In genomic region chr15:98955324-98955723, GRCm38 (mm10) we compare ENCODE assay signal across 10 mouse cellular contexts. TPM values are rescaled to one million over a fixed set of nuclear protein-coding genes. Genes with fewer than 3 reads are reported as not detected.
DNase-seq lines count a peak whose midpoint lies in the region; ATAC-seq and TF ChIP-seq lines count a peak whose summit lies in the region.
"Had no signal": no experiment of that assay in that cellular context is flagged by ENCODE, and none has a peak within 500 bp of the region (broad histone marks: within the 10 kb centered on the region; RNA-seq: fewer than 3 reads in every experiment).

No protein-coding gene starts in this region.

- no peak for TF ChIP-seq POLR2A in cerebellum, adult 2 months (IDR thresholded peaks at IDR 0.05; ENCODE audit: borderline replicate concordance, insufficient read depth, low read length)
- TF ChIP-seq POLR2A in brain, embryonic 14.5 days (IDR thresholded peaks at IDR 0.05; ENCODE audit: borderline replicate concordance, extremely low read depth, insufficient read depth, insufficient read length, poor library complexity, severe bottlenecking), result no peak

- peak overlapping the region; percentile 90 for H3K4me2 ChIP-seq in forebrain, embryonic 16.5 days (ENCODE audit: low read length)
- peak overlapping the region; percentile 70 for H3K4me2 ChIP-seq in midbrain, embryonic 13.5 days (replicated peaks)

- H3K9ac ChIP-seq in forebrain, embryonic 16.5 days (replicated peaks; ENCODE audit: low read depth, low read length), result peak overlapping the region; percentile 89
- H3K9ac ChIP-seq in midbrain, embryonic 13.5 days (replicated peaks), result peak overlapping the region; percentile 100
- H3K9ac ChIP-seq: limb, embryonic 15.5 days had no signal

- H3K27me3 ChIP-seq in cerebellum, adult 2 months (ENCODE audit: control insufficient read depth, insufficient read depth, low read length), result no peaks in the 10 kb centered on the region
- H3K27me3 ChIP-seq in forebrain, embryonic 16.5 days (replicated peaks; ENCODE audit: control insufficient read depth, insufficient read depth, low read length), result no peaks in the 10 kb centered on the region
- H3K27me3 ChIP-seq in midbrain, embryonic 13.5 days, result no peaks in the 10 kb centered on the region
- H3K27me3 ChIP-seq: limb, embryonic 15.5 days had no signal

- no peaks in the 10 kb centered on the region; the same call in 1 of the 2 replicates for H3K4me1 ChIP-seq in cerebellum, adult 2 months (ENCODE audit: control insufficient read depth, insufficient read depth, low read length)
- peaks cover 8% of the 10 kb centered on the region for H3K4me1 ChIP-seq in forebrain, embryonic 16.5 days (replicated peaks; ENCODE audit: control insufficient read depth, insufficient read depth, low read length)
- H3K4me1 ChIP-seq in midbrain, embryonic 13.5 days (replicated peaks), result peaks cover 17% of the 10 kb centered on the region

- no peak overlapping the region for H3K4me3 ChIP-seq in cerebellum, adult 2 months (replicated peaks; ENCODE audit: insufficient read depth, low read depth, low read length)
- peak overlapping the region; percentile 49 for H3K4me3 ChIP-seq in forebrain, embryonic 16.5 days (replicated peaks; ENCODE audit: low read length)
- H3K4me3 ChIP-seq in midbrain, embryonic 13.5 days (replicated peaks), result peak overlapping the region; percentile 96

- no peak for ATAC-seq in forebrain, embryonic 16.5 days
- no peak for ATAC-seq in midbrain, embryonic 13.5 days

- H3K36me3 ChIP-seq in forebrain, embryonic 16.5 days (ENCODE audit: control insufficient read depth, insufficient read depth), result no peaks in the 10 kb centered on the region
- H3K36me3 ChIP-seq in midbrain, embryonic 13.5 days, result peaks cover 4% of the 10 kb centered on the region

- no peaks in the 10 kb centered on the region for H3K9me3 ChIP-seq in forebrain, embryonic 16.5 days (ENCODE audit: control insufficient read depth, low read length)
- H3K9me3 ChIP-seq in midbrain, embryonic 13.5 days, result no peaks in the 10 kb centered on the region
- H3K9me3 ChIP-seq: limb, embryonic 15.5 days had no signal

- peak overlapping the region; percentile 98 for H3K27ac ChIP-seq in cerebellum, adult 2 months (ENCODE audit: insufficient read depth, low read length)
- peak overlapping the region; percentile 98 for H3K27ac ChIP-seq in forebrain, embryonic 16.5 days (ENCODE audit: low read length)
- H3K27ac ChIP-seq in midbrain, embryonic 13.5 days, result peak overlapping the region; percentile 100

- WGBS in cerebellum, adult 2 months, result 37% methylated on average over 4 of the region's 4 CpGs
- WGBS in forebrain, embryonic 16.5 days, result 38% methylated on average over 4 of the region's 4 CpGs
- 47% methylated on average over 4 of the region's 4 CpGs for whole genome bisulfite sequencing in midbrain, embryonic 13.5 days

- TF ChIP-seq CTCF in cerebellum, adult 2 months (IDR thresholded peaks at IDR 0.05; ENCODE audit: borderline replicate concordance, insufficient read depth, low read depth, low read length), result no peak
- TF ChIP-seq CTCF in brain, embryonic 14.5 days (IDR thresholded peaks at IDR 0.05; ENCODE audit: borderline replicate concordance, extremely low read depth, insufficient read depth, insufficient read length), result no peak

- DNase-seq in cerebellum, adult 2 months, result no peak
- DNase-seq in cerebellum, adult 9-11 months, result no peak
- peak; percentile 78 for DNase-seq in brain, embryonic 14.5 days (ENCODE audit: low read depth)
- DNase-seq in cerebellum, adult 8-10 months, result no peak
- DNase-seq in right cerebral cortex, postnatal 4 days, result no peak
- no peak for DNase-seq in kidney, postnatal 10 days
- DNase-seq: lung, postnatal 36 days had no signal

RNA-seq across cellular contexts. Expression of gene Tuba1a, which starts 1.8 kb away (rescaled TPM):
- 1,294 and 1,344 TPM in 2 replicates for polyA plus RNA-seq in cerebellum, adult 2 months (2012; rRNA removed)
- 11,216 and 14,471 TPM in 2 replicates for polyA plus RNA-seq in brain, embryonic 14.5 days (2012; rRNA removed)
- polyA plus RNA-seq in forebrain, embryonic 16.5 days (2015; fragmentation: Nextera tagmentation; extraction: Ambion mirVana), result 16,411 and 16,831 TPM in 2 replicates
- 15,883 and 15,999 TPM in 2 replicates for polyA plus RNA-seq in midbrain, embryonic 13.5 days (2015; fragmentation: Nextera tagmentation; extraction: Ambion mirVana)

RNA-seq across cellular contexts. Expression of gene Gm49450, which starts 2.0 kb away (rescaled TPM):
- 0.75 and 2.6 TPM in 2 replicates for polyA plus RNA-seq in cerebellum, adult 2 months (2012; rRNA removed)
- 136 and 183 TPM in 2 replicates for polyA plus RNA-seq in brain, embryonic 14.5 days (2012; rRNA removed)
- polyA plus RNA-seq in forebrain, embryonic 16.5 days (2015; fragmentation: Nextera tagmentation; extraction: Ambion mirVana), result not detected in 2 replicates
- polyA plus RNA-seq in midbrain, embryonic 13.5 days (2015; fragmentation: Nextera tagmentation; extraction: Ambion mirVana), result not detected in 2 replicates
- polyA plus RNA-seq: limb, embryonic 15.5 days had no signal

RNA-seq across cellular contexts. Expression of gene Tuba1b, which starts 21.0 kb away (rescaled TPM):
- 1,352 and 1,359 TPM in 2 replicates for polyA plus RNA-seq in cerebellum, adult 2 months (2012; rRNA removed)
- polyA plus RNA-seq in brain, embryonic 14.5 days (2012; rRNA removed), result 2,160 and 2,864 TPM in 2 replicates
- 1,178 and 1,185 TPM in 2 replicates for polyA plus RNA-seq in forebrain, embryonic 16.5 days (2015; fragmentation: Nextera tagmentation; extraction: Ambion mirVana)
- polyA plus RNA-seq in midbrain, embryonic 13.5 days (2015; fragmentation: Nextera tagmentation; extraction: Ambion mirVana), result 1,161 and 1,231 TPM in 2 replicates

RNA-seq across cellular contexts. Expression of gene Lmbr1l, which starts 37.3 kb away (rescaled TPM):
- 37.5 and 39.7 TPM in 2 replicates for polyA plus RNA-seq in cerebellum, adult 2 months (2012; rRNA removed)
- 106 and 176 TPM in 2 replicates for polyA plus RNA-seq in brain, embryonic 14.5 days (2012; rRNA removed)
- polyA plus RNA-seq in forebrain, embryonic 16.5 days (2015; fragmentation: Nextera tagmentation; extraction: Ambion mirVana), result 43.0 and 54.9 TPM in 2 replicates
- 40.7 and 50.1 TPM in 2 replicates for polyA plus RNA-seq in midbrain, embryonic 13.5 days (2015; fragmentation: Nextera tagmentation; extraction: Ambion mirVana)

RNA-seq across cellular contexts. Expression of gene Dhh, which starts 57.0 kb away (rescaled TPM):
- 0.07 and 0.10 TPM in 2 replicates for polyA plus RNA-seq in cerebellum, adult 2 months (2012; rRNA removed)
- polyA plus RNA-seq in brain, embryonic 14.5 days (2012; rRNA removed), result 0.37 and 0.88 TPM in 2 replicates
- polyA plus RNA-seq in forebrain, embryonic 16.5 days (2015; fragmentation: Nextera tagmentation; extraction: Ambion mirVana), result 0.65 and 0.66 TPM in 2 replicates
- 0.48 and 0.82 TPM in 2 replicates for polyA plus RNA-seq in midbrain, embryonic 13.5 days (2015; fragmentation: Nextera tagmentation; extraction: Ambion mirVana)

Comparison
In these comparisons a context has a peak if more than half of its experiments do, and no peak if none do; other contexts are left out.
1. RNA of gene Gm49450, which starts 2.0 kb away (polyA plus RNA-seq): 136 to 183 TPM in brain, embryonic 14.5 days; 0.75 to 2.6 TPM in cerebellum, adult 2 months, not detected in forebrain, embryonic 16.5 days and not detected in midbrain, embryonic 13.5 days; every median in the first group is over 10 times any median in the second.
2. Peak in every context shown above with its lines, with median percentiles within 50 percentile points of each other: H3K27ac ChIP-seq.